Mouse (Mus musculus) heart, postnatal 0 days (tissue): Measurements from ENCODE around the gene Mid1.

Experiments used
- CTCF ChIP-seq: IDR thresholded peaks from 2 replicates; pipeline ENCODE4 v1.5.1; 2016; ENCODE audit warnings: antibody characterized with exemption, control low read depth, low read depth
- EP300 ChIP-seq: IDR thresholded peaks from 2 replicates; pipeline ENCODE4 v1.6.1; 2016; ENCODE audit warnings: antibody characterized with exemption, low read depth

- TF ChIP-seq CTCF (no peak), EP300 (no peak)
These were observed 38.5 kb downstream of the Mid1 start for GRCm38 (mm10) chrX:169723511-169723910.
